Mouse (Mus musculus) midbrain, embryonic 16.5 days (tissue): ENCODE data around the gene Gnat2. TPM values are rescaled to one million over a fixed set of nuclear protein-coding genes. Genes with fewer than 3 reads are reported as not detected.

Source experiments
- ATAC-seq: fragments of 200-750 bp; cut with Nextera tagmentation; 2 replicates; pipeline ENCODE4 v1.8.0; 2017; ENCODE audit warnings: moderate TSS enrichment
- H3K27ac ChIP-seq: fragments of 300-500 bp; sonication (generic); 2 replicates; pipeline ENCODE4 v1.5.1; 2014; ENCODE audit warnings: mild to moderate bottlenecking, low read length, mixed read lengths
- H3K27me3 ChIP-seq: fragments of 300-500 bp; sonication (generic); 2 replicates; pipeline ENCODE4 v1.6.1; 2014; ENCODE audit warnings: low read depth, low read length, mixed read lengths; ENCODE audit not compliant: control insufficient read depth, insufficient read depth
- H3K36me3 ChIP-seq: fragments of 300-500 bp; sonication (generic); 2 replicates; pipeline ENCODE4 v1.6.1; 2014; ENCODE audit warnings: mild to moderate bottlenecking, low read length, moderate library complexity, mixed read lengths; ENCODE audit not compliant: control insufficient read depth, insufficient read depth
- H3K4me1 ChIP-seq: fragments of 300-500 bp; sonication (generic); 2 replicates; pipeline ENCODE4 v1.6.1; 2014; ENCODE audit warnings: mild to moderate bottlenecking, low read length, mixed read lengths; ENCODE audit not compliant: control insufficient read depth, insufficient read depth
- H3K4me2 ChIP-seq: fragments of 300-500 bp; sonication (generic); 2 replicates; pipeline ENCODE4 v1.6.1; 2014; ENCODE audit warnings: mild to moderate bottlenecking, low read length, mixed read lengths
- H3K4me3 ChIP-seq: fragments of 300-500 bp; sonication (generic); 2 replicates; pipeline ENCODE4 v1.5.1; 2014; ENCODE audit warnings: low read depth, mild to moderate bottlenecking, low read length, moderate library complexity, mixed read lengths
- H3K9ac ChIP-seq: fragments of 300-500 bp; sonication (generic); 2 replicates; pipeline ENCODE4 v1.6.1; 2014; ENCODE audit warnings: low read depth, low read length, mixed read lengths
- H3K9me3 ChIP-seq: fragments of 300-500 bp; sonication (generic); replicated peaks from 2 replicates; pipeline ENCODE4 v1.6.1; 2014; ENCODE audit warnings: mild to moderate bottlenecking, low read length, mixed read lengths; ENCODE audit not compliant: control insufficient read depth, poor library complexity, severe bottlenecking
- WGBS: fragments of 180-500 bp; shearing (Covaris S2); extraction: QIAGEN DNeasy Blood & Tissue Kit; methylation state at CpG from one replicate; pipeline ENCODE4 v1.1.7; 2014; 5-methylcytosine and 5-hydroxymethylcytosine counted together
- polyA plus RNA-seq: library from polyadenylated mRNA; unstranded; fragments of >200 nt; fragmentation: Nextera tagmentation; extraction: Ambion mirVana; gene quantifications from 2 replicates; pipeline ENCODE4 v1.2.1, GENCODE M21; 2015

The Gnat2 gene
- polyA plus RNA-seq, 1 experiment from 2014 or later = 0.15 TPM

DNA sequence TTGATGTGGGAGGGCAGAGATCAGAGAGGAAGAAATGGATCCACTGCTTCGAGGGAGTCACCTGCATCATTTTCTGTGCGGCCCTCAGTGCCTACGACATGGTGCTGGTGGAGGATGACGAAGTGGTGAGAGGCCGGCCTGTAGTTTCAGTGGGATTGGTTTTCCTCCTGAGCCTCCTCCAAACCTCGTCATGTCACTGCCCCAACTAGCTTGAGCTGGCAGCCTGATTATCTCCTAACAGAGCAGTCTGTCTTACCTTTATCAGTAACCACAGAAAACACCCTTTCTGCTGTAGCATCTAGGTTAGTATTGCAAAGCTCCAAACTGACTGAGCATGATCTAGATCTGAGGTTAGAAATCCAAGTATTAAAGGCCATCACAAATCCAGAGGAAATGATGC is 5.7 kb downstream of the Gnat2 start:
- H3K4me2 ChIP-seq = no peak overlapping the region
- no peak overlapping the region for H3K9ac ChIP-seq
- WGBS = 82% methylated on average over 6 of the region's 6 CpGs
- H3K4me3 ChIP-seq = no peak overlapping the region
- H3K4me1 ChIP-seq = no peaks in the 10 kb centered on the region
- H3K9me3 ChIP-seq = no peaks in the 10 kb centered on the region
- H3K36me3 ChIP-seq = no peaks in the 10 kb centered on the region
- H3K27me3 ChIP-seq = no peaks in the 10 kb centered on the region
- ATAC-seq = no peak
- no peak overlapping the region for H3K27ac ChIP-seq

DNA sequence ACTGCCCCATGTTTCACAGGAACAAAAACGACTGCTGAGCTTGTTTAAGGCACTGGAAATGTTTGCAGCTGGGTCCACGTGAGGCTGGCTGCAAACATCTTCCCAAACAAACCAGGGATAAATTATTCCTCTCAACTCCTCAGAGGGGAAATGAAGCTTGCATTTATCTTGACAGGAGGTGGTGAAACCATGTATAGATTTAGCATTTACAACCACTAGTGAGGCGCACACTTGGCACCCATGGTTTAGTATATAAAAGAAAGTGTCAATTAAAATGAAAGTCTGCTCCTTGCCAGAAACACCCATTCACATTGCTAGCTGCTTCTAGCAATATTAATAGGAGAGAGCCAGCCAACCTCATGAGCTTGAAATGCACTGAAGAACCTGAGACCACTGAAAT is 9.0 kb downstream of the Gnat2 start:
- Histone ChIP-seq H3K4me2 (no peak overlapping the region), H3K9ac (no peak overlapping the region), H3K4me1 (no peaks in the 10 kb centered on the region), H3K36me3 (no peaks in the 10 kb centered on the region), H3K4me3 (no peak overlapping the region), H3K27me3 (no peaks in the 10 kb centered on the region), H3K27ac (no peak overlapping the region), H3K9me3 (no peaks in the 10 kb centered on the region)
- ATAC-seq = no peak
- 43% methylated on average over 3 of the region's 3 CpGs for WGBS

DNA sequence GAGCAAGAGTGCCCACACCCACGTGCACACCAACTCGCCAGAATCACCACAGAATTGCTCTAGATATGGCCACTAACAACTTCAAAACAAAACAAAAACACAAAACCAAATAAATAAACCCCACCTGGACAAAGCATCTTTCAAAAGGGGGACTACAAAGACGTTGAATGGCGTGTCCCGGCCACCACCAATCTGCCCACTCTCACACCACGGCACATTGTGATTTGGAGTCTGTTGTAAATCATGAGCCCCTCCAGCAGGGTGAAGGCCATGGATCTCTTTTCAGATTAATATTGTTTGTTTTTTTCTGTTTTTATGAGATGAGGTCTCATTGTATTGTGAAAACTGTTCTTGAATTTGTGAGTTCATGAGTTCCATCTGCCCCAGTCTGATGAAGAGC is 9.5 kb downstream of the Gnat2 start:
- Histone ChIP-seq H3K4me1 (no peaks in the 10 kb centered on the region), H3K9me3 (no peaks in the 10 kb centered on the region), H3K9ac (no peak overlapping the region), H3K27ac (no peak overlapping the region), H3K4me2 (no peak overlapping the region), H3K27me3 (no peaks in the 10 kb centered on the region), H3K4me3 (no peak overlapping the region), H3K36me3 (no peaks in the 10 kb centered on the region)
- WGBS = 84% methylated on average over 6 of the region's 6 CpGs
- no peak for ATAC-seq

DNA sequence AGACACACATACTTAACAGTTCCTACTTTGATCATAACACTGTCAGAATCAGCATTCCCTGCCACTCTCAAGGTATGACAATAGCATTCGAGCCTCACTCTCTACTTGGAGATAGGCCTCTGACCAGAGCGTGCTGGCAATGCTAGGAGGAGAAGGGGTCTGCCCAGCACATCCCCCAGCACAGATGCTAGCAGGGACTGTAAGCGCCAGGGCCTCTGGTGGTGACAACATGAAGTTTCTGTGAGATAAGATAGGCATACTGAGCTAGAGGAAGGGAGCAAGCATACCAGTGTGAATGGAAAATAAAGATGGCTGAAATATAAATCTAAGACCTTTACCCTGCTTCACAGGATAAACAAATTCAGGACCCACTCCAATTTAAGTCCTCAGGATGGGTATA is 12.7 kb downstream of the Gnat2 start:
- H3K9ac ChIP-seq = no peak overlapping the region
- peaks cover 8% of the 10 kb centered on the region; the same call in 1 of the 2 replicates for H3K36me3 ChIP-seq
- H3K27ac ChIP-seq = no peak overlapping the region
- H3K4me1 ChIP-seq = no peaks in the 10 kb centered on the region
- H3K9me3 ChIP-seq = no peaks in the 10 kb centered on the region
- no peaks in the 10 kb centered on the region for H3K27me3 ChIP-seq
- no peak overlapping the region for H3K4me3 ChIP-seq
- WGBS = 96% methylated on average over 3 of the region's 3 CpGs
- ATAC-seq = no peak
- H3K4me2 ChIP-seq = no peak overlapping the region

DNA sequence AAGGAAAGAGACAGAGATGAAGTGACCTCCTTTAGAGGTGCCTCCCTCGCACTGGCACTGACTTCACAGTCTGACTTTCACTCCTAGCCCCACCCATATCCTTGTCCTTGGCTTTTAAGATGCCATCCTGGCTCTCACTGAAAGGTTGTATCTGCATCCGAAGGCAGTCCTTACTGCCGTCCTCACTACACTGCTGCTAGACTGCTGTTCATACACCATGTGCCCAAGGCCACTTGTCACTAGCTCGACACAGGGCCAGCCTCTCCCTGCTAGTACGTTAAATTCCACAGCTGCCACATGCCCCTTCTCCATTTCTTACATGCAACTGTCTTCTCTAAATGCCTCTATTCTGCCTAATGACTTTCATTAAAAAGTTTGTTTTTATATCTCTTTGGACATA is 18.7 kb downstream of the Gnat2 start:
- Histone ChIP-seq H3K4me3 (no peak overlapping the region), H3K36me3 (peaks cover 22% of the 10 kb centered on the region), H3K9ac (no peak overlapping the region), H3K9me3 (no peaks in the 10 kb centered on the region), H3K27me3 (no peaks in the 10 kb centered on the region), H3K4me1 (no peaks in the 10 kb centered on the region), H3K27ac (no peak overlapping the region), H3K4me2 (no peak overlapping the region)
- no peak for ATAC-seq
- 86% methylated on average over 5 of the region's 5 CpGs for WGBS

DNA sequence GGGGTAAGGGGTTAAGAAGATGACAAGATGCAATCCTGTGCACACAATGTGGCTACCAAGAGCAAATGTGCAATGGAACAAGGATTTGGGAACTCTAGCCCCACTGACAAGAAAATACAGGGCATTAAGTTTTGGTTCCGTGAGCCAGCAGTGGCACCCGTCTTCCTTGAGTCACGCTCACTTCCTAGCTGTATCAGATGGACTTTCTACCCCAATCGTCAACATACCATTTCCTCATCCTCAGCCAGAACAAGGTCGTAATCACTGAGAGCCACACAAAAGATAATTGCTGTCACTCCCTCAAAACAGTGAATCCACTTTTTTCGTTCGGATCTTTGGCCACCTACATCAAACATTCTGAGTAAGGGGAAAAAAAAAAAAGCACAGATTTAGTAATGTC is 19.7 kb downstream of the Gnat2 start:
- H3K9me3 ChIP-seq = no peaks in the 10 kb centered on the region
- H3K4me2 ChIP-seq = no peak overlapping the region
- H3K4me1 ChIP-seq = no peaks in the 10 kb centered on the region
- H3K27me3 ChIP-seq = no peaks in the 10 kb centered on the region
- 86% methylated on average over 7 of the region's 7 CpGs for WGBS
- no peak overlapping the region for H3K4me3 ChIP-seq
- H3K27ac ChIP-seq = no peak overlapping the region
- ATAC-seq = no peak
- H3K36me3 ChIP-seq = peaks cover 23% of the 10 kb centered on the region
- H3K9ac ChIP-seq = no peak overlapping the region

DNA sequence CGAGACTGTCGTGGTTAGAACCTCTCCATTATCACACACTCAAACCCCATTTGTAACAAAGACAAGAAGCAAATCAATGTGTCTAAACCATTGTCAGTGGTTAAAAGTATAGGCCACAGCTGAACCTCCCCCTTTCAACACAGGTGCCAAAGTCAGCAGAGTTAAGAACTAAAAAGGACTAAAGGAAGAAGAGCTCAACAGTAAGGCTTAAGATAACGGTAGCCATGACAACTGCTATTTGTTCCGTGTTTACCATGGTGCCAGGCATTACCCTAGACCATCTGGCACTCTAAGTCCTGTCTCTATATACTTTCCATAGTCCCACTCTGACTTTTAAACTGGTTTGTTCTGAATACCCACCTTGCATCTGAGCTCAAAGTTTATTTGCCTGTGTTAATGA is 20.1 kb downstream of the Gnat2 start:
- Histone ChIP-seq H3K9me3 (no peaks in the 10 kb centered on the region), H3K9ac (no peak overlapping the region), H3K4me1 (no peaks in the 10 kb centered on the region), H3K27me3 (no peaks in the 10 kb centered on the region), H3K36me3 (peaks cover 27% of the 10 kb centered on the region), H3K4me2 (no peak overlapping the region), H3K4me3 (no peak overlapping the region), H3K27ac (no peak overlapping the region)
- 86% methylated on average over 4 of the region's 4 CpGs for WGBS
- no peak for ATAC-seq

DNA sequence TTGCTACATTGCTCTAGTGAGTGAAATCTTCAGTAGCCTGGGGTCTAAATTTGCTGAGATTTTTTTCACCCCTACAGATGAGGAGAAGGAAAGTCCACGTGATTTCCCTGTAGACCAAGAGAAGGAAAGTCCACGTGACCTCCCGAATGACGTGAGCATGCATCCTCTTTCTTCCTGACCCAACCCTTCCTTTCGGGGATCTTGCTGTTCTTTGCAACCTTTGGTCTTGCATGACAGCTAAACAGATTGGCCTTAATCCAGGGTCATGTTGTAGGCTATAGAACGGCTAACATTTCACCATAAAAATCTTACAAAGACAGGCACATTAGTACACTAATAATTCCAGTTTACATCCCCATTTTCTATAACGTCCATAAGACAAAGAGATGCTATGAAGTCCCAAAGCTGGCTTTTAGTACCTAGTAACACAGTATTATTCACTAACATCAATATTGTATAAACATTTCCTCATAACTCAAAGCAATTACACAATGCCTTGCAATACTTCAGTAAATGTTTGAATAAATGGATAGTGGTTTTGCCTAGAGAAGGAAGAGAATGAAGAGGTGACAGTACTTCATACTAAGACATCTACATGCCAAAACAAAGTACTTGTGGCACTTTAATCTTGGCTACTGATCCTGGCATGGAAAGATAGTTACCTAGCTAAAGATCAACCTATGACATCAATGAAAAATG is 21.2 kb downstream of the Gnat2 start:
- Histone ChIP-seq H3K36me3 (peaks cover 25% of the 10 kb centered on the region), H3K27ac (no peak overlapping the region), H3K9ac (no peak overlapping the region), H3K4me1 (no peaks in the 10 kb centered on the region), H3K4me2 (no peak overlapping the region), H3K9me3 (no peaks in the 10 kb centered on the region), H3K4me3 (no peak overlapping the region), H3K27me3 (no peaks in the 10 kb centered on the region)
- ATAC-seq = no peak
- WGBS = 92% methylated on average over 7 of the region's 7 CpGs

DNA sequence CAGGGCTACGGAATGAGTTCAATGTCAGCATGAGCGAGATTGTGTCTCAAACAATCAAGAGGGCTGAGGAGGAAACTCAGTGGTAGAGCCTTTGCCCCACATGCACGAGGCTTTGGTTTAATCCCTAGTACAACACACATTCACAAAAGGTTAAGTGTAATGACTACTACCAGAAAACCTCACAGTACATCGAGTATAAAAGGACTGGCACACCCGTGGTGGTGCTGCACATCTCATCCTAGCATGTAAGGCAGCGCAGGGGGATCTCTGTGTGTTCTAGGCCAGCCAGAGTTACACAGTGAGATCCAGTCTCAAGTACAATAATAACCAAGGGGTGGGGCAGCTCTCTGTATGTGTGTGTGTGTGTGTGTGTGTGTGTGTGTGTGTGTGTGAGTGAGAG is 24.9 kb downstream of the Gnat2 start:
- H3K4me3 ChIP-seq = no peak overlapping the region
- WGBS = 92% methylated on average over 6 of the region's 6 CpGs

More for the DNA sequence above, 24.9 kb downstream of the Gnat2 start:
- Histone ChIP-seq H3K36me3 (peaks cover 14% of the 10 kb centered on the region), H3K27me3 (no peaks in the 10 kb centered on the region), H3K4me2 (no peak overlapping the region), H3K27ac (no peak overlapping the region), H3K9ac (no peak overlapping the region), H3K9me3 (no peaks in the 10 kb centered on the region), H3K4me1 (no peaks in the 10 kb centered on the region)
- no peak for ATAC-seq
